Mouse (Mus musculus) liver, embryonic 14 days (tissue): Measurements from ENCODE around the gene Nlgn2. TPM values are rescaled to one million over a fixed set of nuclear protein-coding genes. Genes with fewer than 3 reads are reported as not detected.

Experiments used
- polyA plus RNA-seq: library from polyadenylated mRNA; depleted of rRNA; stranded (reverse); fragments of >200 nt; gene quantifications from 2 replicates; pipeline ENCODE4 v1.2.3, GENCODE M21; 2012; rRNA removed

Nlgn2 gene
- 2.1 and 2.2 TPM in 2 replicates for polyA plus RNA-seq

DNA sequence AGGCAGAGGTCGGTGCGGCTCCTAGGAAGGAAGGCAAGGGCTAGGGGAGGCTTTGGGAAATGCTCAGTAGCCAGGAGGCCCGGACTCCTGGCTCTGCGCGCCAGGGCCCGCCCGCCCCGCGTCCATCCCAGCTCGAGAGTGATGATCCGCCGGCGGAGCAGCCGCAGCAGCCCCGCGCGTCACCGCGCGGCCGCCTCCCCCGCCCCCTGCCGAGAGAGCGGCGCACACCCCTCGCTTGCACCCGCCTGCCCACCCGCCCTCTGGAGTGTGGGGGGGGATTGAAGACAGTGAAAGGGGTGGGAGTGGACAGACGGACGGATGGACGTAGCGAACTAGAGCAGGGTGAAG lies at the start of gene Nlgn2:
Gene Nlgn2, minus strand, starts transcription at position 181 of the 348 bp plus-strand sequence.

DNA sequence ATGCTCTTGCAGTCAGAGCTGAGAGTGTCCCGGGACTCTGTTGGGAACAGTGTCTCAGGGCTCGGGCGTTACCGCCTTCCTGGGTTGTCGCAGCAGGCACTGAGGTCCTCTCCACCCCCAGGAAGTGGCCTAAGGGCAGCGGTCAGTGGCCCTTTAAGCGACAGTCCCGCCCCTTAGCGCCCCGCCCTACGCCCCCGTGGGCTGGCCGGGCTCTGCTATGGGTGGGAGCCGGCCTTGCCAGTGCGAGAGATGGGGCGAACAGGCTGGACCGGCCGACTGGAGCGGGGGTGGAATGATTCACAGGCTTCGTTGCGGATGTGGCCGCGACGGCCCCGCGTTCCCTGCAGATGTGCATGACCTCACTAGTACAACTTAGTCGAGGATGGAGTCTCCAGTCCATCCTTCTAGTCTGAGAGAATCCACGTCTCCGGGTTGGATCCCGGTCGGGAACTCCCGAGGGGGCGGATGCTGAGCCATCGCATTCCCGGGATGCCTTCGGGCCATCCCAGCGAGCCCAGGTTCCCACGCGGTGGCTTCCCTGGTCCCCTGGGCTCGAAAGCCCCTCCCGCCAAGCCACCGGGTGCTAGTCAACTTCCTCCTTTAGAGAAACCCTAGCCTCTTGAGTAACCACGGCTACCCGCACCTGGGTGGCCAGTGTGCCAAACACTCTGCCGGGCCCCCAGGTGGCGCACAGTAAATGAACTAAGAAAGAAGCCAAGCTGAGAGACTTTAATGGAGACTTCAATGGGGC lies 43.4 kb upstream of the Nlgn2 start, which contains the start of gene Kctd11:
Gene Kctd11, minus strand, starts transcription at position 554 of the 751 bp plus-strand sequence.

GRCm38 (mm10) chr11:69877878-69878277 lies 40.3 kb upstream of the Nlgn2 start, which contains the start of gene Tmem95:
TSS of gene Tmem95 (minus strand) at chr11:69878018.

DNA sequence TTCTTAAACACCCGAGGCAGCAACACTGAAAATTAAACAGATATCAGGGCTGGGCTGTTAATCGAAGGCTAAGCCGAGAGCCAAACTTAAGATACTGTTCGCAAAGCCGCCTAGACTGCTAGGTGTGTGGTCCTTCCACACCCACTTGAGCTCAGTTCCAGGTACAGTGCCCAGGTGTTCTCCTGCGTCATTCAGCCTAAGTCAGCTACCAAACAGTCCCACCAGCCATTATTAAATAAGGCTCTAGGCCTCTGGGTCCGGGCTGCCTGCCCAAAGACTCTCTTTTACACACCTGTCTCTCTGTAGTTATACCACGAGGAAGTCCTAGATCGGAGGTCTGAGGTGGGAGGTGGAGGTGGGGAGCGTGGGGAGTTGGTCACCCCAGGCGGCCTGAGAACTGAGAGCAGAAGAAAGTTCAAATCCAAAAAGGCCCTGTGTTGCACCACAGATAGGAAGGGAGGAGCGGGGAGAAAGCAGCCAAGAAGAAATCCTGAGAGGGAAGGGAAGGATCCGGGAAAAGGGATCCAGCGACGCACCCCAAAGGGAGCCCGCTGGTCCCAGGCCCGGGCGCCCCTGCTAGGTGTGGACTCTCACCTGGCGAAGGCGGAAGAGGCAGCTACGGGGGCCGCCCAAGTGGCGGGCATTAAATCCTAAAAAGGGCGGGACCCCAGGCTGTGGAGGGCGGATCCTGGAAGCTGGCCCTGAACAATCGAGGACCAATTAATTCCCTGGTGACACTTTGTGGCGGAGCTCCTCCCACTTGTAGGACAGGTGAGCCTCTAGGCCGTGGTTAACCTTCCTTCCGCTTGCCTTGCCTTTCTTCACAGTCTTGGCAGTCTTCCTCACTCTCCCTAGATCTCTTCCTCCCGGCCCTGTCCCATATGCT lies 20.8 kb upstream of the Nlgn2 start, which contains the start of gene Tnk1:
Gene Tnk1, minus strand, starts transcription at position 618 of the 886 bp plus-strand sequence.

GRCm38 (mm10) chr11:69846198-69846680 lies 8.7 kb upstream of the Nlgn2 start, which contains the start of gene Plscr3:
TSS of gene Plscr3 (plus strand) at chr11:69846376.

GRCm38 (mm10) chr11:69837952-69838713 lies 549 bp upstream of the Nlgn2 start, which contains the start of gene Tmem256:
TSS of gene Tmem256 (plus strand) at chr11:69838514.

GRCm38 (mm10) chr11:69822080-69822479 lies 15.5 kb downstream of the Nlgn2 start, which contains the start of gene Spem1:
TSS of gene Spem1 (minus strand) at chr11:69822180.

GRCm38 (mm10) chr11:69818365-69818764 lies 19.2 kb downstream of the Nlgn2 start, which contains the start of gene Spem2:
TSS of gene Spem2 (minus strand) at chr11:69818465.

GRCm38 (mm10) chr11:69815155-69815554 lies 22.4 kb downstream of the Nlgn2 start, which contains the start of gene Gm39566:
TSS of gene Gm39566 (minus strand) at chr11:69815298.

GRCm38 (mm10) chr11:69804972-69805909 lies 32.3 kb downstream of the Nlgn2 start, which contains the start of gene Tmem102:
TSS of gene Tmem102 (minus strand) at chr11:69805624.

GRCm38 (mm10) chr11:69801379-69801977 lies 36.1 kb downstream of the Nlgn2 start, which contains the start of gene Fgf11:
TSS of gene Fgf11 (minus strand) at chr11:69801857.

GRCm38 (mm10) chr11:69795168-69795982 lies 42.2 kb downstream of the Nlgn2 start, which contains the start of gene Chrnb1:
TSS of gene Chrnb1 (minus strand) at chr11:69795943.

Other genes starting within 250 kb of the Nlgn2 start
- gene Atp1b2, start 231.8 kb downstream of the Nlgn2 start, polyA plus RNA-seq: 17.8 and 21.7 TPM in 2 replicates
- 19.1 and 24.0 TPM in 2 replicates for gene Shbg, start 219.9 kb downstream of the Nlgn2 start, polyA plus RNA-seq
- 5.7 and 7.0 TPM in 2 replicates for gene Sat2, start 215.8 kb downstream of the Nlgn2 start, polyA plus RNA-seq
- 21.3 and 22.6 TPM in 2 replicates for gene Fxr2, start 204.8 kb downstream of the Nlgn2 start, polyA plus RNA-seq
- gene Sox15, start 182.5 kb downstream of the Nlgn2 start, polyA plus RNA-seq: 0.02 and 0.09 TPM in 2 replicates
- gene Mpdu1, start 175.1 kb downstream of the Nlgn2 start, polyA plus RNA-seq: 34.7 and 42.4 TPM in 2 replicates
- gene Cd68, start 171.6 kb downstream of the Nlgn2 start, polyA plus RNA-seq: 7.8 and 10.5 TPM in 2 replicates
- gene Eif4a1, start 165.4 kb downstream of the Nlgn2 start, polyA plus RNA-seq: 445 and 498 TPM in 2 replicates
- 46.2 and 57.7 TPM in 2 replicates for gene Senp3, start 155.7 kb downstream of the Nlgn2 start, polyA plus RNA-seq
- gene Tnfsf13, start 152.0 kb downstream of the Nlgn2 start, polyA plus RNA-seq: 0.29 and 0.31 TPM in 2 replicates
- gene Tnfsf12, start 141.9 kb downstream of the Nlgn2 start, polyA plus RNA-seq: 3.4 and 3.8 TPM in 2 replicates
- gene Tnfsfm13, start 141.7 kb downstream of the Nlgn2 start, polyA plus RNA-seq: 0.77 and 0.86 TPM in 2 replicates
- gene Polr2a, start 79.1 kb downstream of the Nlgn2 start, polyA plus RNA-seq: 12.7 and 15.6 TPM in 2 replicates
- gene Slc35g3, start 75.8 kb downstream of the Nlgn2 start, polyA plus RNA-seq: 0.03 TPM in 1 of 2 replicates, not detected in the other
- 1.2 and 1.5 TPM in 2 replicates for gene Zbtb4, start 71.9 kb downstream of the Nlgn2 start, polyA plus RNA-seq
- 0.69 and 1.5 TPM in 2 replicates for gene Chrnb1, start 41.8 kb downstream of the Nlgn2 start, polyA plus RNA-seq
- gene Fgf11, start 35.9 kb downstream of the Nlgn2 start, polyA plus RNA-seq: 0.40 and 0.51 TPM in 2 replicates
- 0.24 and 0.25 TPM in 2 replicates for gene Tmem102, start 32.2 kb downstream of the Nlgn2 start, polyA plus RNA-seq
- not detected in 2 replicates for gene Gm39566, start 22.5 kb downstream of the Nlgn2 start, polyA plus RNA-seq
- gene Spem2, start 19.3 kb downstream of the Nlgn2 start, polyA plus RNA-seq: not detected in 2 replicates
- not detected in 2 replicates for gene Spem1, start 15.6 kb downstream of the Nlgn2 start, polyA plus RNA-seq
- 155 and 183 TPM in 2 replicates for gene Tmem256, start 730 bp upstream of the Nlgn2 start, polyA plus RNA-seq
- gene Plscr3, start 8.6 kb upstream of the Nlgn2 start, polyA plus RNA-seq: 16.2 and 19.8 TPM in 2 replicates
- gene Tnk1, start 20.9 kb upstream of the Nlgn2 start, polyA plus RNA-seq: 1.2 and 1.3 TPM in 2 replicates
- gene Tmem95, start 40.2 kb upstream of the Nlgn2 start, polyA plus RNA-seq: not detected in 2 replicates
- 0.76 and 0.89 TPM in 2 replicates for gene Kctd11, start 43.6 kb upstream of the Nlgn2 start, polyA plus RNA-seq
- 2.7 and 3.3 TPM in 2 replicates for gene Acap1, start 57.8 kb upstream of the Nlgn2 start, polyA plus RNA-seq
- 0.40 and 0.53 TPM in 2 replicates for gene 2810408A11Rik, start 63.2 kb upstream of the Nlgn2 start, polyA plus RNA-seq
- gene Neurl4, start 63.3 kb upstream of the Nlgn2 start, polyA plus RNA-seq: 16.6 and 20.3 TPM in 2 replicates
- 75.3 and 87.1 TPM in 2 replicates for gene Gps2, start 76.1 kb upstream of the Nlgn2 start, polyA plus RNA-seq
- gene Eif5a, start 84.2 kb upstream of the Nlgn2 start, polyA plus RNA-seq: 866 and 1,005 TPM in 2 replicates
- gene Ybx2, start 98.0 kb upstream of the Nlgn2 start, polyA plus RNA-seq: 0.15 and 0.21 TPM in 2 replicates
- gene Slc2a4, start 110.4 kb upstream of the Nlgn2 start, polyA plus RNA-seq: 13.7 and 15.5 TPM in 2 replicates
- gene Cldn7, start 127.0 kb upstream of the Nlgn2 start, polyA plus RNA-seq: 1.4 and 2.3 TPM in 2 replicates
- gene Ctdnep1, start 143.4 kb upstream of the Nlgn2 start, polyA plus RNA-seq: 30.6 and 33.9 TPM in 2 replicates
- 41.7 and 49.0 TPM in 2 replicates for gene Elp5, start 144.7 kb upstream of the Nlgn2 start, polyA plus RNA-seq
- 131 and 138 TPM in 2 replicates for gene Gabarap, start 153.4 kb upstream of the Nlgn2 start, polyA plus RNA-seq
- 16.3 and 17.2 TPM in 2 replicates for gene Phf23, start 158.0 kb upstream of the Nlgn2 start, polyA plus RNA-seq
- gene Dvl2, start 162.8 kb upstream of the Nlgn2 start, polyA plus RNA-seq: 3.2 and 4.6 TPM in 2 replicates
- gene Acadvl, start 177.6 kb upstream of the Nlgn2 start, polyA plus RNA-seq: 38.0 and 43.1 TPM in 2 replicates
- 2.0 TPM in 2 replicates for gene Dlg4, start 179.2 kb upstream of the Nlgn2 start, polyA plus RNA-seq
- gene Asgr1, start 216.3 kb upstream of the Nlgn2 start, polyA plus RNA-seq: 1.9 and 2.0 TPM in 2 replicates